Mouse (Mus musculus) urinary bladder, postnatal 25 days (tissue): ENCODE data around the gene Nprl3.
"Not testable (repeated sequence)": the region's sequence is repeated elsewhere in the genome, so short reads cannot be mapped to it uniquely, and the experiment has no call there.

Experiments
- DNase-seq: peaks from one replicate; pipeline ENCODE4 v3.0.0; 2022; ENCODE audit warnings: low spot score

Gene Nprl3

DNA sequence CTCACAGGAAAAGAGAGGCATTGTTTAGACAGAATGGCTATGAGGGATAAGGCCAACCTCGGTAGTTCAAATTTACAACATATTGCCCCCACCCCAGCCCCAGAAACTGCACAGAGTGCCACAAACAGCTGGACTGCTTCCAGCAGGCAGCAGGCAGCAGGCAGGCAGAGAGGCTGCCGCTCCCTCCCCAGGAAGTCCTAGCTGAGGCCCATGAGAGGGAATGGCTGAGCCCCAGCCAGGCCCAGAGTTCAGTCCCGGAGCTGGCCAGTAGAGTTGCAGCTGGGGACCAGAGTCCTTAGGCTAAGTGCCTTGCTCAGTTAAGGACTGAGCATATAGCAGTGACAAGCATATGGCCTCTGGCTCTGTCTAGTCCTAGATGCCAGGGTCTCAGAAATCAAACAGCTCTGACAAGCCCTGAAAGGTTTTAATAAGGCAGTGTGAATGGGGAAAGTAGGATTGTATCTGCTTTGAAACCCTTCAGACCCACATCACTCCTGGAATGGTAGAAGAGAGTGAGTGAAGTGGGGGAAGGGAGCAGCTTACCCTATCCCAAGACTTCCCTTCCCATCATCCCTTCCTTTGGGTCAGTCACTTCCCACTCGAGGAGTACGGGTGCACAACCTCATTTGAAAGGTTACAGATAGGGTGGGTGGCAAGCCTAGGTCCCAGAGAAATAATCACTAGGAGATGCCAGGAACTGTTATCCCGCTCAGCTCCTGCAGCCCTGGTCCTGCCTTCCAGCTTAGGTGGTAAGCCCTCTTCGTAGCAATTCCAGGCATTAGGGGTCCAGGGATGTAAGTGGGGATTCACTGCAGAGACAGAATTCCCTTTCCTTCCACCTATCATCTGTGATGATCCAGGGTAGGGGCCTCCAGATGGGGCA, 42.0 kb downstream of the Nprl3 start:
- DNase-seq = peak; percentile 35

- DNase-seq = peak; percentile 71
Observed at GRCm38 (mm10) chr11:32224468-32225139, 42.9 kb downstream of the Nprl3 start.

DNA sequence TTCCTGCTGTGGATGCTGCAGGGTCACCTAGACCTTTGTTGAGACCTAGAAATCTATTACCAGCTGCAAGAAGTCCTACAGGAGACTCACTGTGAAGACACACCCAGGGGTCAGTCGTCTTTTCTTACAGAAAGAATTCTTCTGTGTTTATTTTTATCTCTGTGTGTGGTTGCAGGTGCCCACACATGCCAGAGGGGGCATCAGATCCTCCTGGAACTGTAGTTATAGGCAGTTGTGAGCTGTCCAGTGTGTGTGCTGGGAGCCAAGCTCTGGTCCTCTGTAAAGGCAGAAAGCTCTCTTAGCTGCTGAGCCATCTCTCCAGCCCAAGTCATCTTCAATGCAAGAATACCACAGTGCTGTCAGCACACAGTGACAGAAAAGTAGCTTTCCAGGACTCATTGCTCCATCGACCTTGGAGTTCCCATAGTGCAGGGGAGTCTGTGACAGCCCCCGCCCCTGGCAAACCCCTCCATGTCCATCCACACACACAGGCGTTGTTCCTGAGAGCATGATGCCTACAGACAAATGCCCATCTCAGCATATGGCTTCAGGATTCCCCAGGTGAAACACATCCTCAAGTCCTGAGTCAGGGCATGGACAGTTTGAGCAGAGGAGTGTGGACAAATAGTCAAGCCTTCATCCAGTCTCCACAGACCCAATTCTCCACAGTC, 44.1 kb downstream of the Nprl3 start:
- DNase-seq = no peak

DNA sequence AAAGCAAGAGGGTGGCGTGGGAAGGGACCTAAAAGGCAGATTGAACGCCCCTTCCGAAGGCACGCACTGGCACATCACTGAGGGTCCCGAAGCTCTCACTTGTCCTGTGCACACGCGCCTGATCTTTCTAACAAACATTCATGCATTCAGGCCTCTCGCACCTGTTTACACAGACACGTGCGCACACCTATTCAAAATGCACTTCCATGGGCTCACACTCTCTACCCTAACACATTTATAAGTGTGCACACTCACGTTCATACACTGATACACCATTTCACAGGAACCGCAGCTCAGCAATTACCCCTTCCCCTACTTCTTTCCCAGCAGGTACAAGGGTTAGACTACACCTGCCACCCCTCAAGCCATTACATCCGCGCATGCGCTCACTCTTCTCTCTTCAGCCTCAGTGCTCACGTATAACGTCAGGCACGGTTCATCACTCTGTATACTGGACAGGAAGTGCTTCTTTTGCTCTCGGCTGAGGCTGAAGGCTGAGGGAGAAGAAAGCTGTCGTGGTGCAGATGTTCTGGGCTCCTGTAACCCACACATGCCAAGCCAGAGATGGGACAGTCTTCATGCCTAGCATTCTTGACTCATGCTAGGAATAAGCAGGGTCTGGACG, 44.8 kb downstream of the Nprl3 start:
- peak; percentile 34 for DNase-seq

GRCm38 (mm10) chr11:32221951-32222409, 45.5 kb downstream of the Nprl3 start, which contains the start of gene Rhbdf1:
Gene Rhbdf1, minus strand, starts transcription at chr11:32222300.
- peak; percentile 75 for DNase-seq

GRCm38 (mm10) chr11:32221225-32221950, 46.1 kb downstream of the Nprl3 start:
- peak; percentile 65 for DNase-seq

GRCm38 (mm10) chr11:32220607-32221224, 46.8 kb downstream of the Nprl3 start:
- DNase-seq = no peak

GRCm38 (mm10) chr11:32219287-32219686, 48.2 kb downstream of the Nprl3 start:
- no peak for DNase-seq

GRCm38 (mm10) chr11:32218501-32219050, 48.9 kb downstream of the Nprl3 start:
- no peak for DNase-seq

DNA sequence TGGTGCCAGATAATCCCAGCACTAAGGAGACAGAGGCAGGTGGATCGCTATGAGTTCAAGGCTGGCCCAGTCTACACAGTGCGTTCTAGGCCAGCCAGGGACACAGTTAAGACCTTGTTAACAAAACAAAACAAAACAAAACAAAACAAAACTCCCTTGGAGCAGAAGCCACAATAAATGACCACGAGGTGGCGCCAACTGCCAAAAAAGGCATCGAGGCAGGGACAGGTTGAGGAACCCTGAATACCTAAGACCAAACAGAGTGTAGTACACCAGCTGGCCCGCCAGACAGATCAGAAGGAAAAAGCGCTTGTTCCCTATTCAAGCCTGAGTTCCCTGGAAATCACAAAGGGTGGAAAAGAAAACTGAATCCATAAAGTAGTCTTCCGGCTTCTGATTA, 50.7 kb downstream of the Nprl3 start:
- DNase-seq = peak; percentile 61

DNA sequence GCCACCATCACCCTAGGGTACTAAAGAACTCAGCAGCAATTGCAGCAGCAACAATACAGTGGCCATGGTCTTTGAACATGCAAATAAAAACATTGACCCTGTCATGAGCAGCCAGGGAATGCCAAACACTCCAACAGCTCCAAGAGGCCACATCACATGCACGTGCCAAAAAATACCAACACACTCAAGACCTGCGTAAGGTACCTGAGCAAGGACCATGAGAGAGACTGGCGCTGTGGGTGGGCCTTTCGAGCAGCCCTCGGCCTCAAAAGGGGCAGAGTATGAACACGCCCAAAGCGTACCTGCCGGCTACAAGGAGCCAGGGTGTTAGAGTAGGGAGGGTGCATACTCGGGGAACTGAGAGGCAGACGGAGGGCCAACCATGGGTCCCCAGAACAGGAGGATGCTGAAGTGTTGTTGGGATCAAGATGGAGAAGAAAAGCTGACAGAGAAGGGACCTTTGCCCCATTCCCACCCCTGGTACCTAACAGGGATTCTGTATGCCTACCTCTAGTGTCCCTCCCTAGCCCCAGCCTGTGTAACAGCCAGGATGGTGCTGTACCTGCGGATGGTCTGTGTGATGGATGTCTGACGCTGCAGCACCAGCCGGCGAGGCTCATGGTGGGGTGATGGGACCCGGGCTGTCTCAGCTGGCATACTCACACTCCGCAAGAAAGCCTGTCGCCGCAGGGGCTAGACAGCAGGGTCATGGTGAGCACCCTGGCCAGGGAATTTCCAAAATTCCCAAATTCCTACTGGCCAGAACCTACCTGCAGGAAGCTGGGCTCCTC, 51.9 kb downstream of the Nprl3 start:
- no peak for DNase-seq

DNA sequence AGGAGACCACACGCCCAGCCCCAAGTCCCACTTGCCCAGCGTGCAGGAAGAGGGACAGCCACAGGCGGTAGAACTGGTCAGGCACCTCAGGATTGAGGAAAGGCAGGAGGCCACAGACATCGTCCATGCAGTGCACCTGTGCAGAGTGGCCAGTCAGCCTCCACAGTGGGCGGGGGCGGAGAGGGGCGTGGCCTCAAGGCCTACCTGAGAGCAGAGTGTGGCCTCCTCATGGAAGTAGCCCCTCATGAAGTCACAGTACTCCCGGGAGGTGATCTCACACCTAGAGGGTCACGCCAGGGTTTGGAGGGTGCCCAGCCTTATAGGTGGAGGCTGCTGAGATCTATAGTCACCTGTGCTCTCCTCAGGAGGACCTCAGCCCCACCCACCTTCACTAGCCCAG, 56.9 kb downstream of the Nprl3 start:
- no peak for DNase-seq

GRCm38 (mm10) chr11:32205058-32205873, 62.2 kb downstream of the Nprl3 start, which contains the start of gene Snrnp25:
Gene Snrnp25, plus strand, starts transcription at chr11:32205415.
- peak; percentile 92 for DNase-seq

DNA sequence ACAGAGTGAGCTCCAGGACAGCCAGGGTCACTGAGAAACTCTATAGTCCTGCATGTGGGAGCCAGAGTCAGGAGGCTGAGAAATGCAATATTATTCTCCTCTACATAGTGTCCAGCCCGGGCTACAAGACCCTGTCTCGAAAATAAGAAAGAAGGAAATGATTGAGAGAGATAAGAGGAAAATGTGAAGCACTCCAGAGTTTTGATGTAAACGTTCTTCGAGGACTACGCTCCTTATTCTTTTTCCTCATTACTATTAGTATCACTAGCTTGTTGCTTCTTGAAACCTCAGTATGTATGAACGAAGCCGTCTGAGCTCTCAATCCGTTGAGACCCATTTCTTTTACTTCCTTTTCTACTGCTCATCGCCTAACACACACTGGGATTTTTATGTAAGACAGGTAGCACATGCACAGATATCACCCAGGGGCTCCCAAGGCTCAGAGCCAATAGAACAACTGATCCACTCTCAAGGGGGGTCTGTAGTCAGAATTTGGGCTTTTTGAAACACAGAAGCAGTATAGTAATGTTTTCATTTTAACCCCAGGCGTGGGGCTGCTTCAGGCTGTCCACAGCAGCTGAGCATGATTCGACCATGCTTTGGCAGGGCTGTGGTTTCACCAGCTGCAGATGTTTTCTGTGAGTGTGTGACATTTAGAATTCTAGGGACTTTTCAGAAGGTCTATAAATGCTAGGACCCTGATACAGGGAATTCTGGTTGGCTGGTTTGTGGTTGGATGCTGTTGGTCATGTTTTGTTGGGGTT, 65.4 kb downstream of the Nprl3 start:
- no peak for DNase-seq

DNA sequence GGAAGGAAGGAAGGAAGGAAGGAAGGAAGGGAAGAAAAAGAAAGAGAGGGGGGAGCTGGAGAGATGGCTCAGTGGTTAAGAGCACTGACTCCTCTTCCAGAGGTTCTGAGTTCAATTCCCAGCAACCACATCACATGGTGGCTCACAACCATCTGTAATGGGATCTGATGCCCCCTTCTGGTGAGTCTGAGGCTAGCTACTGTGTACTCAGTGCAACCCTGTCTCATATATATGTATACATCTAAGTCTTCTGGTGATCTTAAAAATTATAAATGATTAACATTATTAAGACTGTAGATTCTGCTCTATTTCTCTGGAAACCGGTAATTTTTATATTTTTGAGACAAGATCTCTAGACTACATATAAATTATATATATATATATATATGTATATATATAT, 66.5 kb downstream of the Nprl3 start:
- not testable (repeated sequence) for DNase-seq

DNA sequence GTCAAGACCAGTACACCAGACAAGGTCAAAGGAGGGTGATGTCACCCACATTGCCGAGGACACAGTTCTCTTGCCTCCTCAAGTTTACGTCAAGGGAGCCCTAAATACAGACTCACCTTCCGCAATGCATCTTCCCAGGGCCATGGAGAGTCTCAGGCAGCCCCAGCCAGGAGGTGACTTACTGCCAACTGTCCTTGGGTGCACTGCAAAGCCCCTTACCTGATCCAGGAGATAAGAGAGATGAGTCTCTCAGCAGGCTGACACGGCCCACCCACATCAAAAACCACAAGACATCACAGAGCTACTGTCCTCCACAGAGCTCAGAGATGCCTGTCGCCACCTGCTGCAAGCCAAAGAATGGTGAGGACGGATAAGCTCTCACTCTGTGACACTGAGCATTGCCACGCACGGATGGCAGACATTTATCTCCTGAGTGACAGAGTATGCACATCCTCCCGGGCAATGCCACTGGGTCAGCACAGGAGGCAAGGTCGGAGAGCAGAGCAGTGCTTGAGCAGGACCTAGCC, 67.4 kb downstream of the Nprl3 start, which contains the start of gene Il9r:
TSS of gene Il9r (minus strand) at position 205 of the 527 bp plus-strand sequence.
- DNase-seq = no peak

DNA sequence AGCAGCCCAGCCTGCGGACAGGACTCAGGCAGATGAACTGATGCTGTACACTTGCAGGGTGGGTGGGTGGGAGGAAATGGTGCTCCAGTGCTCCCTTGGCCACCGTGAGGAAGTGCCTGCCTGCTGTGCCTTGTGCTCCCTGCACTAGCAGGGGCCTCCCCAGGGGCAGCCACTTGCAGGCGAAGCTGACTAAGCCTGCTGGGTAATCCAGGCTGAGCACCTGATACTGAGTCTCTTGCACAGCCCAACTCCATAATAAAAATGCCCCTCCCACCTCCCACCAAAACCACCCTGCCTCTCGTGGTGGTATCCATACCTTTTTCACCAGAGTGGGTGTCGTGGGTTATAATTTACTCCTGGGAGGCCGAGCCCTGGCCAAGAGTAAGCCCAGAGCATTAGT, 68.3 kb downstream of the Nprl3 start:
- no peak for DNase-seq
